Mouse (Mus musculus): ENCODE measurements around the gene Gm13124. TPM values are rescaled to one million over a fixed set of nuclear protein-coding genes. Genes with fewer than 3 reads are reported as not detected.
"Not testable (repeated sequence)": the region's sequence is repeated elsewhere in the genome, so short reads cannot be mapped to it uniquely, and the experiment has no call there.

Gene Gm13124
- polyA plus RNA-seq (2015; fragmentation: Nextera tagmentation; extraction: Ambion mirVana) = not detected in 2 replicates

DNA sequence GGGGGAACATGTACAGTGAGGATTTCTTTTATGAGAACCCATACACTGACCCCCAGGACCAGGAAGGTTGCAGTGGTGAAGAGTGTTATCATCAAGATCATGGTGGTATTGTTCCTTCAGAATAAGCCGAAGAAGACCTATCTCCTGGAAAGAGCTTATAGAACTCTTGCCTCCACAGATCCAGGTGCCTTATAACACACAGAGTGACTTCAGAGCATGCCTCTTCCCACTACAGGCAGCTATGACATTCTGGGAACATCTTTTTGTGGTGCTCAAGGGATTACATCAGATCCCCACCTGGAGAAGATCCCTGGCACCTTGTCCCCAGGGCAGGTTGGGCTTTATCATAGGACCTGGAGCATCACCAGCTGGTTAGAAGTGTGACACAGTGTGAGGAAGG, at the start of gene Gm13124:
Gene Gm13124 (minus strand): TSS at position 101 of the 400 bp plus-strand sequence.
- Histone ChIP-seq H3K4me2 (no peak within 1 kb of the TSS), H3K27ac (no peak within 1 kb of the TSS), H3K9me3 (no peaks in the 10 kb centered on the region), H3K4me3 (no peak within 1 kb of the TSS), H3K4me1 (no peaks in the 10 kb centered on the region), H3K27me3 (no peaks in the 10 kb centered on the region), H3K36me3 (no peaks in the 10 kb centered on the region), H3K9ac (no peak within 1 kb of the TSS)
- no peak for ATAC-seq (ENCODE audit: insufficient number of reproducible peaks, low FRiP score, low TSS enrichment, low read depth)
- 92% methylated on average over 1 of the region's 1 CpGs for WGBS

DNA sequence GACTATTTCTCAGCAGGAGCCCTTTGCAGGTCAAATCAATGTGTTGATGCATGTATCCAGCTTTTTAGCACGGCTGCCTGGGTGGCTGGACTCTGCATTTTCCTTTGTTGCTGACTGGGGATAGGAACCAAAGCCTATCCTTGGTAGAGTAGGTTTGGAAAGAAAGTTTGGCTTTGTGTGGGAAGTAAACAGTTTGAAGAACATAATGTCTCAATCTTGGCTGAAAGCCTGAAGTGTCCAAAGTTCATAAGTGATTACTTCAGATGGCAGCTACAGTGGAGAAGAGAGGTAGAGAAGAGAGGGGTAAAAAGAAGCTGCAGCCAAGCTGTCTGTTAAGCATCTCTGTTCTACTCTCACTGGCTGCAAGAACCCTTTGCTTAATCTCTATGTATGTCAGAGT, 49.7 kb upstream of the Gm13124 start:
- Histone ChIP-seq H3K9me3 (0 out of 2 replicates have a peak, but pooled peaks cover 4% of the 10 kb centered on the region), H3K9ac (no peak overlapping the region), H3K27ac (no peak overlapping the region), H3K27me3 (no peaks in the 10 kb centered on the region), H3K4me2 (no peak overlapping the region), H3K36me3 (no peaks in the 10 kb centered on the region), H3K4me1 (no peaks in the 10 kb centered on the region), H3K4me3 (no peak overlapping the region)
- ATAC-seq (ENCODE audit: insufficient number of reproducible peaks, low FRiP score, low TSS enrichment, low read depth) = no peak
- WGBS = 77% methylated on average over 1 of the region's 1 CpGs

DNA sequence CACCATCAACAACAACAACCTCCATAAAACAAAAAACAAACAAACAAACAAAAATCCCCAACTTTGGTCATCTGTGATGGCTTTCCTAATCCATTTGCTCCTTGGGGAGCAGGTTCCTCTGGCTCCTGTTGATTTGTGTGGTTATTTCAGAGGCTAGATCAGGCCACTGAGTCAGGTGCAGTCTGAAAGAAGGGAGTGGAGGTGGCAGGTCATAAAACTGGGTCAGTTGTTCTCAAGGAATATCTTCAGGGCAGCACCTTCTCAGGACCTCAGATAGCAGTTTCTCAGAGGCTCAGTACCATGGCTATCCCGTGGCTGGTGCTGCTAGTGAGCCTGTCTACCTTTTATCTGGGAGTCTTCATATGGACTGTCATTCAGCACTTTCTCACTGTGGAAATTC, 48.5 kb upstream of the Gm13124 start, which contains the start of gene Aadacl4:
Gene Aadacl4 (plus strand): TSS at position 301 of the 400 bp plus-strand sequence.
- H3K4me3 ChIP-seq = no peak within 1 kb of the TSS
- H3K27me3 ChIP-seq = no peaks in the 10 kb centered on the region
- H3K36me3 ChIP-seq = no peaks in the 10 kb centered on the region
- WGBS = 45% methylated on average over 1 of the region's 1 CpGs
- no peak within 1 kb of the TSS for H3K27ac ChIP-seq
- H3K9ac ChIP-seq = no peak within 1 kb of the TSS
- no peaks in the 10 kb centered on the region for H3K4me1 ChIP-seq
- H3K9me3 ChIP-seq = 0 out of 2 replicates have a peak, but pooled peaks cover 4% of the 10 kb centered on the region
- no peak within 1 kb of the TSS for H3K4me2 ChIP-seq
- no peak for ATAC-seq (ENCODE audit: insufficient number of reproducible peaks, low FRiP score, low TSS enrichment, low read depth)

DNA sequence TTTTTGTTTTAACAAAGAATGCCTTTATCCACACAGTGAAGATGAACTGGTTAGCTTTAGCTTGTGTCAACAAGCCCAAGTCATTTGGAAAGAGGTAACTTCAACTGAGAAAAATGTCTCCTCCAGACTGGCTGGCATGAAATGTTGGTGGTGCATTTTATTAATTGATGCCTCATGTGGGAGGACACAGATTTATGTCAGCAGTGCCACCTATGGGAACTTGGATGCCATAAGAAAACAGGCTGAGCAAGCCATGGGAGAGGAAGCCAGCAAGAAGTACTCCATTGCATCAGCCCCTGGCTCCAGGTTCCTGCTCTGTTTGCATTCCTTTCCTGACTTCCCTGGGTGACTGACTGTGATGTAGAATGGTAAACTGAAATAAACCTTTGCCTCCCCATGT, 27.9 kb upstream of the Gm13124 start:
- Histone ChIP-seq H3K27ac (no peak overlapping the region), H3K4me1 (no peaks in the 10 kb centered on the region), H3K9ac (no peak overlapping the region), H3K27me3 (no peaks in the 10 kb centered on the region), H3K9me3 (no peaks in the 10 kb centered on the region), H3K36me3 (no peaks in the 10 kb centered on the region), H3K4me3 (no peak overlapping the region), H3K4me2 (no peak overlapping the region)
- ATAC-seq (ENCODE audit: insufficient number of reproducible peaks, low FRiP score, low TSS enrichment, low read depth) = no peak

DNA sequence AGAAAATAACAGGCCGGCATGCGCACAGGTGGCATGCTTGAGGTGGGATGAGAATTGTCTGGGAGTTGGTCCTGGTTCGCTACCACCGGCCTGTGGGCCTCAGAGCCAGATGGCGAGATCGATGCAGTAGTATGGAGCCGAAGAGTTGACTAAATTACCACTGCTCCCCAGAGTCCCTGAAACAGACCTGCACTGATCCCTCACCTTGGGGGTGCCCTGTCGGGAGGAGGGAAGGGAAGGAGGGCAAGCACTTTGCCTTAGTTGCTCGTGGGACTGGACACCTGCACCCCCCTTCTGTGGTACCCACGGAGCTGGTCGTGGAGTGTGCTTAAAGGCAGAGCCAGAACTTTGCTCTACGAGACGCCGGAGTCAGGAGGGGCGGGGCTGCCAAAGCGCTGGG, 21.3 kb upstream of the Gm13124 start:
- not testable (repeated sequence) for H3K4me1 ChIP-seq; H3K36me3 ChIP-seq; H3K27me3 ChIP-seq; H3K27ac ChIP-seq; H3K4me3 ChIP-seq; ATAC-seq (ENCODE audit: insufficient number of reproducible peaks, low FRiP score, low TSS enrichment, low read depth); H3K9ac ChIP-seq; H3K9me3 ChIP-seq; H3K4me2 ChIP-seq
- 82% methylated on average over 13 of the region's 16 CpGs for WGBS

- H3K4me2 ChIP-seq = no peak overlapping the region
- ATAC-seq (ENCODE audit: insufficient number of reproducible peaks, low FRiP score, low TSS enrichment, low read depth) = no peak
Observed at GRCm38 (mm10) chr4:144567752-144568151, 2.8 kb upstream of the Gm13124 start.

GRCm38 (mm10) chr4:144561205-144561604, 3.7 kb downstream of the Gm13124 start:
- Histone ChIP-seq H3K36me3 (no peaks in the 10 kb centered on the region), H3K9me3 (no peaks in the 10 kb centered on the region), H3K4me1 (no peaks in the 10 kb centered on the region), H3K27ac (no peak overlapping the region), H3K27me3 (no peaks in the 10 kb centered on the region), H3K4me3 (no peak overlapping the region), H3K9ac (no peak overlapping the region), H3K4me2 (no peak overlapping the region)
- no peak for ATAC-seq (ENCODE audit: insufficient number of reproducible peaks, low FRiP score, low TSS enrichment, low read depth)
- WGBS = 61% methylated on average over 2 of the region's 2 CpGs

More at GRCm38 (mm10) chr4:144567752-144568151, 2.8 kb upstream of the Gm13124 start:
- H3K27ac ChIP-seq = no peak overlapping the region
- no peak overlapping the region for H3K9ac ChIP-seq
- no peaks in the 10 kb centered on the region for H3K9me3 ChIP-seq
- H3K36me3 ChIP-seq = no peaks in the 10 kb centered on the region
- H3K27me3 ChIP-seq = no peaks in the 10 kb centered on the region
- no peak overlapping the region for H3K4me3 ChIP-seq
- H3K4me1 ChIP-seq = no peaks in the 10 kb centered on the region

- Histone ChIP-seq H3K27ac (no peak overlapping the region), H3K4me3 (no peak overlapping the region), H3K4me1 (no peaks in the 10 kb centered on the region), H3K27me3 (no peaks in the 10 kb centered on the region), H3K9me3 (no peaks in the 10 kb centered on the region), H3K4me2 (no peak overlapping the region), H3K36me3 (no peaks in the 10 kb centered on the region), H3K9ac (no peak overlapping the region)
- no peak for ATAC-seq (ENCODE audit: insufficient number of reproducible peaks, low FRiP score, low TSS enrichment, low read depth)
Observed at GRCm38 (mm10) chr4:144559792-144560191, 5.1 kb downstream of the Gm13124 start.

DNA sequence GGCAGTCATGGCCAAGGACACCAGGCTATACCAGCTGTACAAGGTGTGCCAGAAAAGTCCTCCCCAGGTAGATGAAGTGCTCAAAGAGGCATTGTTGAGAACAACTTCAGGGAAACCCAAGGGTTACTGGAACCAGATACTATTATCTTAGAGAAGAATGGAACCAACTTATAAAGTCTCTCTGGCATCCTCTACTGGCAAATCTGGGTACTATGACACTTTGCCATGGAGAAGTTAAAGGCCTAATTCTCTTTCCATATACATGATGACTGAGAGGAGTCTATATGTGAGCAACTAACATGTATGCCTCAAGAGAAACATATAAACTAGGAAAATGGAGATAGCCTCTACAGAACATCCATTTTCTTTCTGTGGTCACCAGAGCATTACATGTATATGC, 13.8 kb downstream of the Gm13124 start:
- H3K9me3 ChIP-seq = no peaks in the 10 kb centered on the region
- no peaks in the 10 kb centered on the region for H3K27me3 ChIP-seq
- no peak overlapping the region for H3K4me2 ChIP-seq
- no peak for ATAC-seq (ENCODE audit: insufficient number of reproducible peaks, low FRiP score, low TSS enrichment, low read depth)
- no peak overlapping the region for H3K9ac ChIP-seq
- H3K36me3 ChIP-seq = no peaks in the 10 kb centered on the region
- H3K4me3 ChIP-seq = no peak overlapping the region
- no peaks in the 10 kb centered on the region for H3K4me1 ChIP-seq
- no peak overlapping the region for H3K27ac ChIP-seq

GRCm38 (mm10) chr4:144545339-144545738, 19.6 kb downstream of the Gm13124 start:
- H3K27ac ChIP-seq; H3K36me3 ChIP-seq; H3K4me2 ChIP-seq; H3K9ac ChIP-seq; ATAC-seq (ENCODE audit: insufficient number of reproducible peaks, low FRiP score, low TSS enrichment, low read depth); H3K9me3 ChIP-seq; H3K4me1 ChIP-seq; H3K4me3 ChIP-seq; H3K27me3 ChIP-seq: not testable (repeated sequence)
- 86% methylated on average over 13 of the region's 13 CpGs for WGBS

DNA sequence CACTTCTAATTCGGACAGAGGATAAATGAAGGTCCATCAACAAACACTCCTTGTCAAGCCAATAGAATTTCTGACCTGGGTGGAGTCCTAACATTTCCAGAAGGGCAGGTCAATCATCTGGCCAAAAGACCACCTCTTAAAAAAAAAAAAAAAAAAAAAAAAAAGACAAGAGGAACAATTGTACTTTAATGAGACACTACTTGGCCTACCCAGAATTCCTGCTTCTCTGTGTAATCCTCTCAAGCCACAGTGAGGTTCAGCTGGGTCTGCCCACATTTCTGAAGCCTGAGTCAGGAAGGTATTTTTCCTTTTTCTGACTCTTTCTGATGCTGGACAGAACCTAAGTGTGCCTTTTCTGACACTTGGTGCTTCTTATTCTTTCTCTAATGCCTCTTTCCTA, 20.2 kb downstream of the Gm13124 start:
- WGBS = 76% methylated on average over 1 of the region's 1 CpGs

DNA sequence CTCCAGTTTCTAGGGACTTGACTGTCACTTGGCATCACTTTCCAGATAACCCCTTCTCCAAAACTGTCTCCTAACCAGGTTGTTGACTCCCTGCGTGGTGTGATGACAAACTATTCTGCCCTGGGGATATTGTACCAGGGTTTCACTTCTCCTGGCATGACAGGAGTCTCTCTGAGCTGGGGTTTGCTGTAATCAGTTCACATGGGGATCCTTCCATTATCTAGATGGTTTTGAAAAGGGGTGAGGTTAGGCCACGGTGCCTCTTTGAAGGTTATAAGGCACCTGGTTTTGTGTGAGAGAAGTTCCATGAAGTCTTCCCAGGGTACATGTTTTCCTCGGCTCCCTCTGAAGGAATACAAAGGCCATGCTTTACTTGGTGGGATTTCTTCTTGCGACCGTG, 45.4 kb downstream of the Gm13124 start, which contains the start of gene 9430007A20Rik:
Gene 9430007A20Rik (plus strand): TSS at position 301 of the 400 bp plus-strand sequence.
- WGBS = 75% methylated on average over 5 of the region's 5 CpGs
- no peaks in the 10 kb centered on the region for H3K27me3 ChIP-seq
- no peak within 1 kb of the TSS for H3K27ac ChIP-seq
- H3K4me2 ChIP-seq = no peak within 1 kb of the TSS
- no peak for ATAC-seq (ENCODE audit: insufficient number of reproducible peaks, low FRiP score, low TSS enrichment, low read depth)
- H3K4me1 ChIP-seq = no peaks in the 10 kb centered on the region
- H3K36me3 ChIP-seq = no peaks in the 10 kb centered on the region
- 0 out of 2 replicates have a peak, but pooled peaks cover 3% of the 10 kb centered on the region for H3K9me3 ChIP-seq
- H3K9ac ChIP-seq = no peak within 1 kb of the TSS
- no peak within 1 kb of the TSS for H3K4me3 ChIP-seq

More for the DNA sequence above, 20.2 kb downstream of the Gm13124 start:
- H3K4me2 ChIP-seq = no peak overlapping the region
- no peaks in the 10 kb centered on the region for H3K27me3 ChIP-seq
- H3K9me3 ChIP-seq = no peaks in the 10 kb centered on the region
- ATAC-seq (ENCODE audit: insufficient number of reproducible peaks, low FRiP score, low TSS enrichment, low read depth) = no peak
- H3K9ac ChIP-seq = no peak overlapping the region
- no peaks in the 10 kb centered on the region for H3K36me3 ChIP-seq
- no peak overlapping the region for H3K4me3 ChIP-seq
- H3K27ac ChIP-seq = no peak overlapping the region
- no peaks in the 10 kb centered on the region for H3K4me1 ChIP-seq

DNA sequence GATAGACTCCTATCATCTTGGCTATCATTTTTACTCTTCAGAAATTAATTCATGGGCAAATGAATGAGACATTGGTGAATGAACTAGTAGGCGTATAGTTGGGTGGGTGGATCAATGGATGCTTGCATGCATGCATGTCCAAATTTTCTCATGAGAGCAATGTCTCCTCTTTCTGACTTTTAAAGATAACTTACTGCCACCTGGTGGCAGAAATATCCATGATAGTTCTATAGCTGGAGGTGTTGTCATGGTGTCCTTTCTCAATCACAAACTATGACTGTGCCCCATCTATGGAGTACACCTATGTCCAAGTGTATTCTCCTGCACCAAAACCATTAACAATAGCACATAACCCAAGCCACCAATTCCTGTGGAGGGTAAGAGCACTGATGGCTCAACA, 58.4 kb downstream of the Gm13124 start:
- ATAC-seq (ENCODE audit: insufficient number of reproducible peaks, low FRiP score, low TSS enrichment, low read depth) = no peak
- Histone ChIP-seq H3K27ac (no peak overlapping the region), H3K9ac (no peak overlapping the region), H3K4me3 (no peak overlapping the region), H3K4me1 (no peaks in the 10 kb centered on the region), H3K9me3 (no peaks in the 10 kb centered on the region), H3K4me2 (no peak overlapping the region), H3K36me3 (no peaks in the 10 kb centered on the region), H3K27me3 (no peaks in the 10 kb centered on the region)
- 83% methylated on average over 1 of the region's 1 CpGs for WGBS

Measured in limb, embryonic 15.5 days (tissue).